Mouse (Mus musculus): ENCODE results near the gene Rbm15b. TPM values are rescaled to one million over a fixed set of nuclear protein-coding genes. Genes with fewer than 3 reads are reported as not detected.
A peak's percentile ranks its signal among the peaks of the same experiment; 100 is the strongest.

Rbm15b gene
- total and polyA plus RNA-seq, 2 experiments from 2014 or later, result 2.2 to 14.5 TPM

- peak; percentile 9 for DNase-seq (ENCODE audit: low spot score)
- no peak; the same call in 1 of the 2 replicates for ATAC-seq (ENCODE audit: insufficient read depth, low read depth)
- no peaks in the 10 kb centered on the region for H3K36me3 ChIP-seq (replicated peaks; ENCODE audit: control insufficient read depth, insufficient read depth, low read length)
- H3K9ac ChIP-seq (replicated peaks; ENCODE audit: low read depth, low read length), result no peak overlapping the region
- no peak overlapping the region for H3K4me3 ChIP-seq (ENCODE audit: low read depth, low read length)
- H3K4me1 ChIP-seq (ENCODE audit: control insufficient read depth, insufficient read depth), result no peaks in the 10 kb centered on the region
- no peak for TF ChIP-seq CTCF (IDR thresholded peaks at IDR 0.05; ENCODE audit: low read depth)
- TF ChIP-seq EP300 (IDR thresholded peaks at IDR 0.05; ENCODE audit: low read depth), result no peak
- H3K4me2 ChIP-seq (ENCODE audit: low read depth, low read length), result no peak overlapping the region
- H3K27ac ChIP-seq (ENCODE audit: low read depth), result no peak overlapping the region
- H3K27me3 ChIP-seq (ENCODE audit: control insufficient read depth, insufficient read depth, low read length), result no peaks in the 10 kb centered on the region
- no peaks in the 10 kb centered on the region for H3K9me3 ChIP-seq (replicated peaks; ENCODE audit: control insufficient read depth, low read length)
- 42% methylated on average over 5 of the region's 5 CpGs for WGBS
Measured at GRCm38 (mm10) chr9:106908715-106909114, 21.5 kb upstream of the Rbm15b start.

- Histone ChIP-seq H3K4me3 (ENCODE audit: low read depth, low read length) (no peak overlapping the region), H3K27ac (ENCODE audit: low read depth) (no peak overlapping the region), H3K4me2 (ENCODE audit: low read depth, low read length) (no peak overlapping the region), H3K9me3 (replicated peaks; ENCODE audit: control insufficient read depth, low read length) (no peaks in the 10 kb centered on the region), H3K27me3 (ENCODE audit: control insufficient read depth, insufficient read depth, low read length) (no peaks in the 10 kb centered on the region), H3K9ac (replicated peaks; ENCODE audit: low read depth, low read length) (no peak overlapping the region), H3K36me3 (replicated peaks; ENCODE audit: control insufficient read depth, insufficient read depth, low read length) (no peaks in the 10 kb centered on the region), H3K4me1 (ENCODE audit: control insufficient read depth, insufficient read depth) (no peaks in the 10 kb centered on the region)
- WGBS, result 72% methylated on average over 3 of the region's 3 CpGs
- no peak for ATAC-seq (ENCODE audit: insufficient read depth, low read depth)
- no peak for DNase-seq (ENCODE audit: low spot score)
- no peak for TF ChIP-seq CTCF (IDR thresholded peaks at IDR 0.05; ENCODE audit: low read depth)
- TF ChIP-seq EP300 (IDR thresholded peaks at IDR 0.05; ENCODE audit: low read depth), result no peak
Measured at GRCm38 (mm10) chr9:106908174-106908573, 20.9 kb upstream of the Rbm15b start.

GRCm38 (mm10) chr9:106906597-106906996 lies 19.4 kb upstream of the Rbm15b start:
- 83% methylated on average over 8 of the region's 8 CpGs for WGBS
- no peaks in the 10 kb centered on the region for H3K4me1 ChIP-seq (ENCODE audit: control insufficient read depth, insufficient read depth)
- TF ChIP-seq CTCF (IDR thresholded peaks at IDR 0.05; ENCODE audit: low read depth), result no peak
- no peak for TF ChIP-seq EP300 (IDR thresholded peaks at IDR 0.05; ENCODE audit: low read depth)
- no peaks in the 10 kb centered on the region for H3K9me3 ChIP-seq (replicated peaks; ENCODE audit: control insufficient read depth, low read length)
- H3K4me3 ChIP-seq (ENCODE audit: low read depth, low read length), result no peak overlapping the region
- H3K27ac ChIP-seq (ENCODE audit: low read depth), result no peak overlapping the region
- H3K9ac ChIP-seq (replicated peaks; ENCODE audit: low read depth, low read length), result no peak overlapping the region
- no peak for DNase-seq (ENCODE audit: low spot score)
- H3K27me3 ChIP-seq (ENCODE audit: control insufficient read depth, insufficient read depth, low read length), result no peaks in the 10 kb centered on the region
- ATAC-seq (ENCODE audit: insufficient read depth, low read depth), result no peak
- no peaks in the 10 kb centered on the region for H3K36me3 ChIP-seq (replicated peaks; ENCODE audit: control insufficient read depth, insufficient read depth, low read length)
- H3K4me2 ChIP-seq (ENCODE audit: low read depth, low read length), result no peak overlapping the region

GRCm38 (mm10) chr9:106903791-106904134 lies 16.5 kb upstream of the Rbm15b start:
- DNase-seq (ENCODE audit: low spot score), result peak; percentile 63
- 6% methylated on average over 1 of the region's 1 CpGs for WGBS
- H3K4me2 ChIP-seq (ENCODE audit: low read depth, low read length), result no peak overlapping the region
- H3K27me3 ChIP-seq (ENCODE audit: control insufficient read depth, insufficient read depth, low read length), result no peaks in the 10 kb centered on the region
- no peak overlapping the region for H3K9ac ChIP-seq (replicated peaks; ENCODE audit: low read depth, low read length)
- no peak for TF ChIP-seq EP300 (IDR thresholded peaks at IDR 0.05; ENCODE audit: low read depth)
- TF ChIP-seq CTCF (IDR thresholded peaks at IDR 0.05; ENCODE audit: low read depth), result peak; percentile 79
- H3K9me3 ChIP-seq (replicated peaks; ENCODE audit: control insufficient read depth, low read length), result no peaks in the 10 kb centered on the region
- no peaks in the 10 kb centered on the region for H3K36me3 ChIP-seq (replicated peaks; ENCODE audit: control insufficient read depth, insufficient read depth, low read length)
- H3K27ac ChIP-seq (ENCODE audit: low read depth), result no peak overlapping the region
- no peaks in the 10 kb centered on the region for H3K4me1 ChIP-seq (ENCODE audit: control insufficient read depth, insufficient read depth)
- ATAC-seq (ENCODE audit: insufficient read depth, low read depth), result no peak; the same call in 1 of the 2 replicates
- no peak overlapping the region for H3K4me3 ChIP-seq (ENCODE audit: low read depth, low read length)

GRCm38 (mm10) chr9:106903099-106903790 lies 16.0 kb upstream of the Rbm15b start:
- 66% methylated on average over 4 of the region's 4 CpGs for WGBS
- H3K4me1 ChIP-seq (ENCODE audit: control insufficient read depth, insufficient read depth), result no peaks in the 10 kb centered on the region
- no peak for TF ChIP-seq EP300 (IDR thresholded peaks at IDR 0.05; ENCODE audit: low read depth)
- no peak for TF ChIP-seq CTCF (IDR thresholded peaks at IDR 0.05; ENCODE audit: low read depth)
- no peaks in the 10 kb centered on the region for H3K27me3 ChIP-seq (ENCODE audit: control insufficient read depth, insufficient read depth, low read length)
- ATAC-seq (ENCODE audit: insufficient read depth, low read depth) (no peak), DNase-seq (ENCODE audit: low spot score) (no peak)
- no peaks in the 10 kb centered on the region for H3K36me3 ChIP-seq (replicated peaks; ENCODE audit: control insufficient read depth, insufficient read depth, low read length)
- H3K9me3 ChIP-seq (replicated peaks; ENCODE audit: control insufficient read depth, low read length), result no peaks in the 10 kb centered on the region
- H3K9ac ChIP-seq (replicated peaks; ENCODE audit: low read depth, low read length), result no peak overlapping the region
- H3K27ac ChIP-seq (ENCODE audit: low read depth), result no peak overlapping the region
- no peak overlapping the region for H3K4me3 ChIP-seq (ENCODE audit: low read depth, low read length)
- no peak overlapping the region for H3K4me2 ChIP-seq (ENCODE audit: low read depth, low read length)

GRCm38 (mm10) chr9:106901596-106901995 lies 14.4 kb upstream of the Rbm15b start:
- Histone ChIP-seq H3K4me1 (ENCODE audit: control insufficient read depth, insufficient read depth) (no peaks in the 10 kb centered on the region), H3K9me3 (replicated peaks; ENCODE audit: control insufficient read depth, low read length) (no peaks in the 10 kb centered on the region), H3K27ac (ENCODE audit: low read depth) (no peak overlapping the region), H3K27me3 (ENCODE audit: control insufficient read depth, insufficient read depth, low read length) (no peaks in the 10 kb centered on the region), H3K4me2 (ENCODE audit: low read depth, low read length) (no peak overlapping the region), H3K9ac (replicated peaks; ENCODE audit: low read depth, low read length) (no peak overlapping the region), H3K36me3 (replicated peaks; ENCODE audit: control insufficient read depth, insufficient read depth, low read length) (no peaks in the 10 kb centered on the region), H3K4me3 (ENCODE audit: low read depth, low read length) (no peak overlapping the region)
- WGBS, result 77% methylated on average over 7 of the region's 7 CpGs
- TF ChIP-seq EP300 (IDR thresholded peaks at IDR 0.05; ENCODE audit: low read depth) (no peak), CTCF (IDR thresholded peaks at IDR 0.05; ENCODE audit: low read depth) (no peak)
- DNase-seq (ENCODE audit: low spot score) (no peak), ATAC-seq (ENCODE audit: insufficient read depth, low read depth) (no peak)
